Mouse (Mus musculus) kidney, adult 18-20 months (tissue): Measurements from ENCODE around the gene Tead1.

ENCODE experiments used
- DNase-seq: peaks from one replicate; pipeline ENCODE4 v3.0.0; 2021

The Tead1 gene

DNA sequence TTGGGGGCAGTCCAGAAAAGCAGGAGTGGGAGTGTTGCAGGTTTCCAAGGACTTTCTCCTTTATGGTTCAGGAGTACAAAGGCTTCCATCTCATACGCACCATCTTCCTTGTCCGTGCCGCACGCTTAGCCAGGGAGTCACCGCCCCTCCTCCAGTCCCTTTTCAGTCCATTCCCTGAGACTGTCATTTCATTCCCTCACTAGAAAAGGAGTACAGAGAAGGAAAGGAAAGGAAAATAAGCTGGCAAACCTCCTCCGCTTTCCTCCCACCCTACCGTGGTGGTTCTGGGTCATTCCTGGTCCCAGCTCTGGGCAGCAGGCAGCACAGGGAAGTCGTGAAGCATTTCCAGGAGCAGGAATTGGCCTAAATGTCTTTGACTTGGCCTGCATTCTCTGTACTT lies 52.5 kb downstream of the Tead1 start:
- no peak for DNase-seq

- DNase-seq: no peak
Observed at GRCm38 (mm10) chr7:112739174-112739573, 60.1 kb downstream of the Tead1 start.

- peak; percentile 72 for DNase-seq
Observed at GRCm38 (mm10) chr7:112741790-112742189, 62.7 kb downstream of the Tead1 start.

GRCm38 (mm10) chr7:112743063-112743462 lies 63.9 kb downstream of the Tead1 start:
- peak; percentile 64 for DNase-seq

GRCm38 (mm10) chr7:112743621-112744395 lies 64.7 kb downstream of the Tead1 start:
- peak; percentile 64 for DNase-seq

- DNase-seq: peak; percentile 71
Observed at GRCm38 (mm10) chr7:112747187-112747586, 68.1 kb downstream of the Tead1 start.

- no peak for DNase-seq
Observed at GRCm38 (mm10) chr7:112747836-112748235, 68.7 kb downstream of the Tead1 start.

GRCm38 (mm10) chr7:112748327-112748726 lies 69.2 kb downstream of the Tead1 start:
- no peak for DNase-seq

DNA sequence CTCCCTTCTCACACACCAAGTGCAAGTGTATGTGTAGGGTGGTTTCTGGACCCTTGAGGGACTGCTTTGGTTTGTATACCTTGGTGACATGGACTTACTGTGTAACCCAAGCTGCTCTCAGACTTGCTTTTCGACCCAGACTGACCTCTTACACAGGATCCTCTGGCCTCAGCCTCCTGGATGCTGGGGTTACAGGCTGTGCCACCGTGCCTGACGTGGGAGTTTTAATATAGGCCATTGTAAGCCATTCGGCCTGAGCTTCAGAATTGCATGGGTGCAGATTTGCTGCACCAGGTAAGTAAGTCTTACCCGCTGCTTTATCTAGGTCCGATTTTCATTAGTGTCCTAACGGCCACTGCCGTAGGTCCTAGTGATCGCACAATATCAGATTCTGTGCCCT lies 71.0 kb downstream of the Tead1 start:
- DNase-seq: no peak

DNA sequence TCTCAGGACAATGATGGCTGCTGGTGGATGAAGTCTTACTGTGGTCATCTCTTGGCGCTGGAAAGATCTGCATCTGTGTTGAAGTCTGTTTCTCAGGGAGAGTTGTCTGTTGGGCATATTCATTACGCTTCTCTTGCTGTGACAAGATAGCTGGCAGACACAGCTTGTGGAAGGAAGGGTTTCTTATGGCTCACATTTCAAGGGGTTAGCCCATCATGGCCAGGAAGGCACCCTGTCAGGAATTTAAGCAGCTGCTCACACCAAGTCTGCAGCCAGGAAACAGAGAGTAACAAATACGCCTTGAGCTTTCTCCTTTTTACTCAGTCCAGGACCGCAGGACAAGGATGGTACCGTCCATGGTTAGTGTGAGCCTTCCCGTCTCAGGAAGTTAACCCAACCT lies 73.2 kb downstream of the Tead1 start:
- DNase-seq: no peak

GRCm38 (mm10) chr7:112753314-112753713 lies 74.2 kb downstream of the Tead1 start:
- DNase-seq: no peak

- DNase-seq: no peak
Observed at GRCm38 (mm10) chr7:112759359-112759975, 80.3 kb downstream of the Tead1 start.

- no peak for DNase-seq
Observed at GRCm38 (mm10) chr7:112760293-112760692, 81.2 kb downstream of the Tead1 start.

GRCm38 (mm10) chr7:112760782-112761181 lies 81.7 kb downstream of the Tead1 start:
- no peak for DNase-seq

GRCm38 (mm10) chr7:112762870-112763269 lies 83.8 kb downstream of the Tead1 start:
- DNase-seq: no peak

DNA sequence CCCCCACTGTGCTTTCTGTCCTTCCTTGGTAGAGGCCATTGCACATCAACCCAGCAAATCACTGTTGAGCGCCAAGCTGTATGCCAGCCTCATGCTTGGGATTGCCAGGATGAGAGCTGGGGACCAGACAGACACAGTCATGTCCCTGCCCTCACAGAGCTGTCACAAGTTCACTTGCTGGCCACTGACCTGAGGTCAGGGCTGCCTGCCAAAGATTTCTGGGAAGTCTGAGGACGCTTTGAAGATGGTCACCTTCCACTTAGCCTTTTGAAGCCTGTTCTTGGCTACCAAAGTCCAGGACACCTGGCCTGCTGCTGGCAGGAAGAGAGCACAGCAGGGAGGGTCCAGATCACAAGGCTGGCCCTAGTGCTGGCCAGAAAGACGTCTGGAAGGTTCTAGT lies 84.4 kb downstream of the Tead1 start:
- peak; percentile 86 for DNase-seq

GRCm38 (mm10) chr7:112764921-112765320 lies 85.8 kb downstream of the Tead1 start:
- no peak for DNase-seq

GRCm38 (mm10) chr7:112769866-112770265 lies 90.7 kb downstream of the Tead1 start:
- DNase-seq: no peak

DNA sequence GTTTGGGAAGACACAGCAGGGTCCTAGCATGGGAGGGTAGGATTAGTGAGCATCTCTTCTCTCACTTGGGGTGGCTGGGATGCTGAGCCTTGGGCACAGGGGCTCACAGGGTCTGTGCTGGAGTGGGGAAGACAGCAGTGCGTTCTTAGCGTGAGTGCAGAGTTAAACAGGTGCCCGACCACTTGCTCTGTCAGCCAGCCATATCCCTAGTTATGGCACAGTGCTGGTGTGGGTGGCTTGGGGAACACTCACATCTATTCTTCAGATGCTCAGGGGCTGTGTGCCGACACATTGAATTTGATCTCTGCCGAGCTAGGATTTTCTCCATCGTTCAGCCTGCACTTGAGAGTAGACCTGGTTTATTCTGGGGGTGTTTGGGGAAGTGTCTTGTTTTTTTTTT lies 92.3 kb downstream of the Tead1 start:
- no peak for DNase-seq

- DNase-seq: no peak
Observed at GRCm38 (mm10) chr7:112772777-112773176, 93.7 kb downstream of the Tead1 start.

DNA sequence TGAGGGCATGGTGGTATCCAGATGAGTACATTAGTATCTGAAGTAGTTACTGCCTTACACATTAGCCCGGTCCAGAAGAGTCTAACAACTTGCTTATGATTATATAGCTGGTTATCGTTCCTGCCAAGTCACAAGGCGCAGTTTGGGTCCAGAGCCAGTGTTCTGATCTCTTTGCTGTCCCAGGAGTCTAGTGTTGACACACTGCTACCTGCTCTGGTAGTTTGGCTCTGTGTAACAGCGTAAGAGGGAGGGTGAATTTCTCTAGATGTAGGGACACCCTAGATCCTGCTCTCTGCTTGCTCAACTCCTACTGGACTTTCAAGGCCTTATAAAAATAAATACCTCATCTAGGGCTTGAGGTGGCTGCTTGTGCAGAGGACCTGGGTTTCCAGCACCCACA lies 94.5 kb downstream of the Tead1 start:
- peak; percentile 47 for DNase-seq

- DNase-seq: no peak
Observed at GRCm38 (mm10) chr7:112775816-112776215, 96.7 kb downstream of the Tead1 start.

- DNase-seq: no peak
Observed at GRCm38 (mm10) chr7:112776670-112777069, 97.6 kb downstream of the Tead1 start.

GRCm38 (mm10) chr7:112779636-112780035 lies 100.5 kb downstream of the Tead1 start:
- no peak for DNase-seq

GRCm38 (mm10) chr7:112780910-112781309 lies 101.8 kb downstream of the Tead1 start:
- no peak for DNase-seq
